22 mouse cellular contexts compared by ENCODE assay signal in the genomic region with DNA sequence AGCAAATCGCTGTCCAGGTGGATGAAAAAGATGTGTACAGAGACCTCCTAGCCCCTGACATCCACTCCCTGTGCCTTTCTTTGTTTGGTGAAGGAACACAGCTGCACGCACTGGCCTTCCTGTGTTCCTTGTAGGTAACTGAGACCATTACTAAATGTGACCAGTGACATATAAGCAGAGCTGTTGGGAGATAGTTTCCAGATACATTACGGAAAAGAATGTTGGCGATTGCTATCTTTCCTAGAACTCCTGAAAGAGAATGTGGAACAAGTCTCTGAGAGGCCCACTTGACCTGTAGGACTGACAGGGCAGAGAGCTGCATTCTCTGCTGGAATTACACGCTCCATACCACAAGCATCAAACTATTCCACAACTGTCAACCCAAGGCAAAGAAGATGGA.
DNase-seq lines count a peak whose midpoint lies in the region; ATAC-seq lines count a peak whose summit lies in the region.
"Had no signal": no experiment of that assay in that cellular context is flagged by ENCODE, and none has a peak within 500 bp of the region (broad histone marks: within the 10 kb centered on the region; RNA-seq: fewer than 3 reads in every experiment).

No protein-coding gene starts in this region.

- 23% methylated on average over 5 of the region's 5 CpGs for whole genome bisulfite sequencing in heart, embryonic 11.5 days (ENCODE audit: insufficient replicate concordance)
- 72% methylated on average over 5 of the region's 5 CpGs for WGBS in midbrain, embryonic 11.5 days
- 74% methylated on average over 5 of the region's 5 CpGs for WGBS in midbrain, embryonic 10.5 days
- WGBS in embryonic facial prominence, embryonic 12.5 days: 27% methylated on average over 5 of the region's 5 CpGs

- no peaks in the 10 kb centered on the region for H3K36me3 ChIP-seq in heart, embryonic 11.5 days (ENCODE audit: control insufficient read depth, insufficient read depth, low read length)
- no peaks in the 10 kb centered on the region for H3K36me3 ChIP-seq in midbrain, embryonic 11.5 days (ENCODE audit: control insufficient read depth, insufficient read depth, low read length)
- no peaks in the 10 kb centered on the region for H3K36me3 ChIP-seq in midbrain, embryonic 10.5 days
- no peaks in the 10 kb centered on the region for H3K36me3 ChIP-seq in embryonic facial prominence, embryonic 12.5 days
- H3K36me3 ChIP-seq: embryonic facial prominence, embryonic 13.5 days; hindbrain, embryonic 10.5 days had no signal

- H3K27me3 ChIP-seq in heart, embryonic 11.5 days (ENCODE audit: control insufficient read depth, insufficient read depth, low read length): no peaks in the 10 kb centered on the region
- H3K27me3 ChIP-seq in midbrain, embryonic 11.5 days (ENCODE audit: control insufficient read depth, insufficient read depth, low read length): no peaks in the 10 kb centered on the region
- H3K27me3 ChIP-seq in midbrain, embryonic 10.5 days (ENCODE audit: low read depth, poor library complexity, severe bottlenecking): no peaks in the 10 kb centered on the region
- H3K27me3 ChIP-seq in embryonic facial prominence, embryonic 12.5 days: no peaks in the 10 kb centered on the region
- H3K27me3 ChIP-seq: CH12.LX; embryonic facial prominence, embryonic 13.5 days; forebrain, embryonic 13.5 days; Patski had no signal

- H3K9ac ChIP-seq in heart, embryonic 11.5 days (ENCODE audit: low read depth, low read length): no peak overlapping the region
- H3K9ac ChIP-seq in midbrain, embryonic 11.5 days (ENCODE audit: low read length): no peak overlapping the region
- H3K9ac ChIP-seq in embryonic facial prominence, embryonic 12.5 days: no peak overlapping the region
- H3K9ac ChIP-seq: embryonic facial prominence, embryonic 13.5 days; forebrain, embryonic 13.5 days; forebrain, postnatal 0 days; hindbrain, embryonic 14.5 days had no signal

- DNase-seq in heart, adult 18-20 months: no peak
- DNase-seq in midbrain, embryonic 11.5 days (ENCODE audit: low spot score, missing footprints): peak; percentile 56
- no peak for DNase-seq in midbrain, embryonic 10.5 days (ENCODE audit: low spot score)
- DNase-seq in left cerebral cortex, adult 18-20 months (ENCODE audit: low spot score in 2 of 2): no peak
- DNase-seq: adrenal gland, adult 2 months; adrenal gland, postnatal 25 days; cerebellum, adult 18-20 months; cerebellum, adult 9-11 months; forebrain, postnatal 0 days; gastrocnemius, postnatal 36 days; kidney, adult 8-10 months had no signal

- H3K4me2 ChIP-seq in heart, embryonic 11.5 days: no peak overlapping the region
- H3K4me2 ChIP-seq in midbrain, embryonic 11.5 days: no peak overlapping the region
- H3K4me2 ChIP-seq in embryonic facial prominence, embryonic 12.5 days (replicated peaks): no peak overlapping the region
- H3K4me2 ChIP-seq: embryonic facial prominence, embryonic 13.5 days; forebrain, embryonic 13.5 days; hindbrain, embryonic 14.5 days had no signal

- peaks cover 2% of the 10 kb centered on the region; the same call in 1 of the 2 replicates for H3K4me1 ChIP-seq in heart, embryonic 11.5 days (ENCODE audit: control insufficient read depth, insufficient read depth, low read length)
- H3K4me1 ChIP-seq in midbrain, embryonic 11.5 days (ENCODE audit: control insufficient read depth, insufficient read depth, low read length): no peaks in the 10 kb centered on the region; the same call in 1 of the 2 replicates
- H3K4me1 ChIP-seq in midbrain, embryonic 10.5 days: no peaks in the 10 kb centered on the region
- 0 out of 2 replicates have a peak, but pooled peaks cover 4% of the 10 kb centered on the region for H3K4me1 ChIP-seq in embryonic facial prominence, embryonic 12.5 days

- 0 out of 2 replicates have a peak, but pooled peaks have one; percentile 18 for ATAC-seq in heart, embryonic 11.5 days (replicated peaks; ENCODE audit: insufficient number of reproducible peaks, low FRiP score, low TSS enrichment)
- ATAC-seq in midbrain, embryonic 11.5 days (ENCODE audit: low FRiP score): no peak
- no peak for ATAC-seq in embryonic facial prominence, embryonic 12.5 days (ENCODE audit: insufficient number of reproducible peaks, insufficient read depth, low FRiP score, low TSS enrichment)
- ATAC-seq in erythroid progenitor cell, adult 5-6 weeks (replicated peaks; ENCODE audit: low FRiP score, poor library complexity, severe bottlenecking): no peak
- ATAC-seq: activated CD4-positive, CD25-positive, alpha-beta regulatory T cell, adult 4 months; forebrain, embryonic 13.5 days; forebrain, postnatal 0 days; intestine, postnatal 0 days; Patski had no signal

- no peak overlapping the region for H3K27ac ChIP-seq in heart, embryonic 11.5 days (ENCODE audit: low read depth, low read length)
- H3K27ac ChIP-seq in midbrain, embryonic 11.5 days (ENCODE audit: low read depth, low read length): no peak overlapping the region
- no peak overlapping the region for H3K27ac ChIP-seq in midbrain, embryonic 10.5 days (replicated peaks)
- peak overlapping the region; percentile 37; the same call in 1 of the 2 replicates for H3K27ac ChIP-seq in embryonic facial prominence, embryonic 12.5 days
- H3K27ac ChIP-seq: embryonic facial prominence, embryonic 13.5 days; forebrain, embryonic 13.5 days; hindbrain, embryonic 10.5 days; hindbrain, embryonic 14.5 days had no signal

- H3K4me3 ChIP-seq in heart, embryonic 11.5 days (ENCODE audit: low read depth, low read length): no peak overlapping the region
- no peak overlapping the region for H3K4me3 ChIP-seq in midbrain, embryonic 11.5 days (ENCODE audit: low read depth, low read length)
- no peak overlapping the region for H3K4me3 ChIP-seq in midbrain, embryonic 10.5 days
- H3K4me3 ChIP-seq in embryonic facial prominence, embryonic 12.5 days: no peak overlapping the region
- H3K4me3 ChIP-seq: embryonic facial prominence, embryonic 13.5 days; forebrain, embryonic 13.5 days; hindbrain, embryonic 10.5 days had no signal

- no peaks in the 10 kb centered on the region for H3K9me3 ChIP-seq in heart, embryonic 11.5 days (replicated peaks; ENCODE audit: control insufficient read depth, low read length)
- H3K9me3 ChIP-seq in midbrain, embryonic 11.5 days (ENCODE audit: control insufficient read depth, low read length): no peaks in the 10 kb centered on the region
- no peaks in the 10 kb centered on the region for H3K9me3 ChIP-seq in midbrain, embryonic 10.5 days (replicated peaks)
- no peaks in the 10 kb centered on the region for H3K9me3 ChIP-seq in embryonic facial prominence, embryonic 12.5 days
- H3K9me3 ChIP-seq: embryonic facial prominence, embryonic 13.5 days; forebrain, embryonic 13.5 days; hindbrain, embryonic 10.5 days had no signal
